Comparison of ENCODE assay signal across 8 mouse cellular contexts in the genomic region with DNA sequence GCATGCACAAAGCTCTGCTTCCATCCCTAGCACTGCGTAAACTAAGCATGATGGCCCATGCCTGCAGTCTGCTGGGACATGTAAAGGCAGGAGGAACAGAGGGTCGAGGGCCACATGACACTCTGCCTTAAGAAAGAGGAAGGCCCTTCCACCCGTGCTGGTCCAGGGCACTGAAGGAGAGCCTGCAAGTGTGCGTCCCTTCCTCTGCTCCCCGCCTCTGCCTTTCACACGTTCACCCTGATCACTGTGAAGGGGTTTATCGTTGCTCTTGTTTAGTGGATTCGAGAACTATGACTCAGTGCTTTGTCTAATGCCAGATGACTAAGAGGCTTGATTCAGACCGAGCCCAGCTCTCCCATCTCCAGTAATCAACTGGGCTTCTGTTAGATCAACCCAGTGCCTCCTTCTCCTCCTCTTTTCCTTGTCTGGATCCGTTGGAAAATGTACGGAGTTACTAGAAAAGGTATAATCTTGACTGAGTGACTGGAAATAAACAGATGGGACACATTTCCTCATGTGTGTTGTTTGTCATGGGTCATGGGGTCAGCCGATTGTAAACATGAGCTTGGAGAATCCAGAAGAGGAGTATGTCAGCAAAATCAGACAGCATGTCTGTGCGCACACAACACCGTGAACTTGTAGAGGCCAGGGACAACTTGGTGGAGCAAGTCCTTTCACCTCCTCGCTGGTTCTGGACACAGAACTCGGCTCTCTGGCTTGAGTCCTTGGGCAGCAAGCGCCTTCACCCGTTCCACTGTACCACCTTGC. TPM values are rescaled to one million over a fixed set of nuclear protein-coding genes. Genes with fewer than 3 reads are reported as not detected.
A peak's percentile ranks its signal among the peaks of the same experiment; 100 is the strongest.
DNase-seq lines count a peak whose midpoint lies in the region; ATAC-seq and TF ChIP-seq lines count a peak whose summit lies in the region.

No protein-coding gene starts in this region.

- H3K27ac ChIP-seq in liver, adult 2 months (replicated peaks; ENCODE audit: insufficient read depth, low read depth, low read length), result peak overlapping the region; percentile 37

- peak; percentile 72 for ATAC-seq in megakaryocyte progenitor cell, adult 5-6 weeks (replicated peaks; ENCODE audit: poor library complexity)
- no peak for ATAC-seq in inflammation-experienced regulatory T-cells, adult 6 months

- no peaks in the 10 kb centered on the region for H3K27me3 ChIP-seq in liver, adult 2 months (ENCODE audit: control insufficient read depth, insufficient read depth, low read length)

- peaks cover 13% of the 10 kb centered on the region for H3K4me1 ChIP-seq in liver, adult 2 months (ENCODE audit: control insufficient read depth, insufficient read depth, low read length)

- H3K36me3 ChIP-seq in liver, adult 2 months (ENCODE audit: control insufficient read depth, insufficient read depth, low read length), result no peaks in the 10 kb centered on the region

- no peak overlapping the region for H3K9ac ChIP-seq in liver, adult 2 months (ENCODE audit: low read depth, low read length)

- TF ChIP-seq CTCF in liver, adult 2 months (IDR thresholded peaks at IDR 0.05; ENCODE audit: low read depth, low read length), result no peak

- peaks cover 19% of the 10 kb centered on the region; the same call in 1 of the 2 replicates for H3K79me2 ChIP-seq in liver, adult 2 months (ENCODE audit: control insufficient read depth, insufficient read depth, low read length)

- no peak for TF ChIP-seq POLR2A in liver, adult 2 months (IDR thresholded peaks at IDR 0.05; ENCODE audit: extremely low read depth, insufficient read depth, low read length)

- DNase-seq in liver, adult 2 months (ENCODE audit: extremely low read depth, low read depth, low spot score), result peak; percentile 78
- DNase-seq in liver, result no peak
- DNase-seq in R1 (ENCODE audit: low read depth, low spot score), result peak; percentile 26
- DNase-seq in frontal cortex, postnatal 25 days (ENCODE audit: low spot score in 2 of 2), result peak; percentile 13 to 14
- no peak for DNase-seq in cerebellum, adult 11 months
- no peak for DNase-seq in kidney, postnatal 10 days

- WGBS in liver, adult 2 months, result 42% methylated on average over 18 of the region's 18 CpGs

- H3K4me3 ChIP-seq in liver, adult 2 months (ENCODE audit: insufficient read depth, low read depth, low read length), result no peak overlapping the region

RNA-seq across cellular contexts. Expression of a gene that starts 16.7 kb away (rescaled TPM):
- total RNA-seq in liver, adult 2 months (2014; rRNA removed), result 15.6 and 20.1 TPM in 2 replicates
- polyA plus RNA-seq in liver, adult 2 months (2012; rRNA removed), result 9.3 and 10.8 TPM in 2 replicates
- total RNA-seq in megakaryocyte progenitor cell, adult 5-6 weeks (2015), result 10.6 and 10.7 TPM in 2 replicates
- total RNA-seq in megakaryocyte progenitor cell, adult 5-6 weeks (2017), result 4.3 and 6.8 TPM in 2 replicates
- 1 to 10 TPM; 1.9 to 2.2 (median 2.0) TPM for polyA plus RNA-seq in inflammation-experienced regulatory T-cells, adult 6 months (2017; shearing (Covaris generic))

RNA-seq across cellular contexts. Expression of a gene that starts 54.9 kb away (rescaled TPM):
- 2.0 and 2.8 TPM in 2 replicates for total RNA-seq in liver, adult 2 months (2014; rRNA removed)
- 3.6 and 4.0 TPM in 2 replicates for polyA plus RNA-seq in liver, adult 2 months (2012; rRNA removed)
- total RNA-seq in megakaryocyte progenitor cell, adult 5-6 weeks (2015), result 1.9 and 2.7 TPM in 2 replicates
- 2.3 and 5.3 TPM in 2 replicates for total RNA-seq in megakaryocyte progenitor cell, adult 5-6 weeks (2017)
- 1 to 10 TPM; 2.1 to 3.0 (median 3.0) TPM for polyA plus RNA-seq in inflammation-experienced regulatory T-cells, adult 6 months (2017; shearing (Covaris generic))

Comparison
In these comparisons a context has a peak if more than half of its experiments do, and no peak if none do; other contexts are left out.
1. DNase-seq: peak in liver, adult 2 months (single experiment), R1 (single experiment) and frontal cortex, postnatal 25 days (2 of 2); none in liver (single experiment), cerebellum, adult 11 months (single experiment) and kidney, postnatal 10 days (single experiment).